Mouse (Mus musculus) MEL (cell line): ENCODE data around the gene Eif4b. TPM values are rescaled to one million over a fixed set of nuclear protein-coding genes. Genes with fewer than 3 reads are reported as not detected.

Experiments used
- DNase-seq: peaks from one replicate; pipeline ENCODE4 v3.0.0; 2011; ENCODE audit warnings: low read depth, low spot score
- H3K27ac ChIP-seq: 2 replicates; pipeline ENCODE4 v1.5.1; 2012; ENCODE audit warnings: low read depth, mild to moderate bottlenecking, control low read depth, low read length, moderate library complexity; ENCODE audit not compliant: control insufficient read depth
- H3K27me3 ChIP-seq, 2 experiments: fragments of 150-350 bp in 1 of 2; sonication (generic) in 1 of 2; 2 replicates each; pipeline ENCODE4 v1.6.1; 2012; ENCODE audit warnings: low read length in 2 of 2, mild to moderate bottlenecking in 2 of 2, improper control_type of control experiment in 1 of 2, moderate library complexity in 1 of 2; ENCODE audit not compliant: insufficient read depth in 2 of 2, control insufficient read depth in 1 of 2
- H3K36me3 ChIP-seq, 2 experiments: 2 replicates each; pipeline ENCODE4 v1.6.1; 2012 to 2014; ENCODE audit warnings: low read length in 2 of 2, improper control_type of control experiment in 1 of 2, inconsistent platforms in 1 of 2, mild to moderate bottlenecking in 1 of 2; ENCODE audit not compliant: insufficient read depth in 2 of 2, control insufficient read depth in 1 of 2
- H3K4me1 ChIP-seq, 2 experiments: fragments of 150-350 bp in 1 of 2; sonication (generic) in 1 of 2; 2 replicates each; pipeline ENCODE4 v1.6.1; 2012; ENCODE audit warnings: low read length in 2 of 2, improper control_type of control experiment in 1 of 2, mild to moderate bottlenecking in 1 of 2; ENCODE audit not compliant: insufficient read depth in 2 of 2, control insufficient read depth in 1 of 2
- H3K4me3 ChIP-seq, 2 experiments: fragments of 150-350 bp in 1 of 2; sonication (generic) in 1 of 2; 2 replicates each; pipeline ENCODE4 v1.5.1; 2012; ENCODE audit warnings: low read depth in 2 of 2, low read length in 2 of 2, mild to moderate bottlenecking in 2 of 2, moderate library complexity in 2 of 2, control low read depth in 1 of 2, improper control_type of control experiment in 1 of 2; ENCODE audit not compliant: control insufficient read depth in 1 of 2, insufficient read depth in 1 of 2
- H3K79me2 ChIP-seq: 2 replicates; pipeline ENCODE4 v1.6.1; 2012; ENCODE audit warnings: mild to moderate bottlenecking, low read length, moderate library complexity; ENCODE audit not compliant: control insufficient read depth, poor library complexity, insufficient read depth
- H3K9ac ChIP-seq: 2 replicates; pipeline ENCODE4 v1.6.1; 2012; ENCODE audit warnings: low read depth, mild to moderate bottlenecking, control low read depth, low read length, moderate library complexity; ENCODE audit not compliant: control insufficient read depth, poor library complexity, severe bottlenecking
- H3K9me3 ChIP-seq: fragments of 150-350 bp; sonication (generic); replicated peaks from 2 replicates; pipeline ENCODE4 v1.6.1; 2012; ENCODE audit warnings: mild to moderate bottlenecking, low read length, improper control_type of control experiment, moderate library complexity; ENCODE audit not compliant: insufficient read depth
- BHLHE40 ChIP-seq: IDR thresholded peaks from 2 replicates; pipeline ENCODE4 v1.6.1; 2012; ENCODE audit warnings: low read depth, mild to moderate bottlenecking, inconsistent platforms, low read length, improper control_type of control experiment, borderline replicate concordance
- CHD1 ChIP-seq: IDR thresholded peaks from 2 replicates; pipeline ENCODE4 v1.6.1; 2012; ENCODE audit warnings: low read depth, mild to moderate bottlenecking, inconsistent platforms, low read length, improper control_type of control experiment
- CHD2 ChIP-seq: IDR thresholded peaks from 2 replicates; pipeline ENCODE4 v1.6.1; 2011; ENCODE audit warnings: low read length, improper control_type of control experiment
- CTCF ChIP-seq, 3 experiments: IDR thresholded peaks in 2 of 3; conservative IDR thresholded peaks in 1 of 3; 2 replicates each; pipeline ENCODE4 v1.5.1; 2011 to 2012; ENCODE audit warnings: low read length in 3 of 3, low read depth in 2 of 3, mild to moderate bottlenecking in 2 of 3, improper control_type of control experiment in 1 of 3, inconsistent platforms in 1 of 3, mixed read lengths in 1 of 3, moderate library complexity in 1 of 3; ENCODE audit not compliant: control insufficient read depth in 1 of 3, insufficient read depth in 1 of 3, poor library complexity in 1 of 3, severe bottlenecking in 1 of 3
- E2F4 ChIP-seq: IDR thresholded peaks from 2 replicates; pipeline ENCODE4 v1.6.1; 2011; ENCODE audit warnings: low read depth, low read length, improper control_type of control experiment, borderline replicate concordance
- ELF1 ChIP-seq: IDR thresholded peaks from 2 replicates; pipeline ENCODE4 v1.6.1; 2014; ENCODE audit warnings: low read depth, mild to moderate bottlenecking, inconsistent platforms, low read length, improper control_type of control experiment, moderate library complexity
- EP300 ChIP-seq, 2 experiments: IDR thresholded peaks; 2 replicates each; pipeline ENCODE4 v1.6.1; 2011; ENCODE audit warnings: improper control_type of control experiment in 2 of 2, low read length in 2 of 2, low read depth in 1 of 2, mild to moderate bottlenecking in 1 of 2
- HCFC1 ChIP-seq: IDR thresholded peaks from 2 replicates; pipeline ENCODE4 v1.6.1; 2012; ENCODE audit warnings: low read depth, mild to moderate bottlenecking, inconsistent platforms, low read length, improper control_type of control experiment, moderate library complexity
- MAFK ChIP-seq: IDR thresholded peaks from 2 replicates; pipeline ENCODE4 v1.6.1; 2011; ENCODE audit warnings: low read depth, mild to moderate bottlenecking, low read length, improper control_type of control experiment, borderline replicate concordance
- MAZ ChIP-seq: IDR thresholded peaks from 2 replicates; pipeline ENCODE4 v1.6.1; 2012; ENCODE audit warnings: low read depth, mild to moderate bottlenecking, inconsistent platforms, low read length, improper control_type of control experiment
- MXI1 ChIP-seq: IDR thresholded peaks from 2 replicates; pipeline ENCODE4 v1.6.1; 2011; ENCODE audit warnings: mild to moderate bottlenecking, low read depth, low read length, improper control_type of control experiment
- MYC ChIP-seq: IDR thresholded peaks from 2 replicates; pipeline ENCODE4 v1.6.1; 2011; ENCODE audit warnings: low read depth, mild to moderate bottlenecking, low read length, improper control_type of control experiment, moderate library complexity
- NRF1 ChIP-seq: IDR thresholded peaks from 2 replicates; pipeline ENCODE4 v1.6.1; 2014; ENCODE audit warnings: low read depth, mild to moderate bottlenecking, inconsistent platforms, low read length, improper control_type of control experiment, moderate library complexity; ENCODE audit not compliant: poor library complexity, insufficient read depth, severe bottlenecking
- POLR2A ChIP-seq, 2 experiments: IDR thresholded peaks; 2 replicates each; pipeline ENCODE4 v1.6.1; 2011 to 2012; ENCODE audit warnings: low read length in 2 of 2, mild to moderate bottlenecking in 2 of 2, control low read depth in 1 of 2, improper control_type of control experiment in 1 of 2, low read depth in 1 of 2, moderate library complexity in 1 of 2; ENCODE audit not compliant: control insufficient read depth in 1 of 2, insufficient read depth in 1 of 2, poor library complexity in 1 of 2
- POLR2AphosphoS2 ChIP-seq: IDR thresholded peaks from 2 replicates; pipeline ENCODE4 v1.6.1; 2011; ENCODE audit warnings: low read length, improper control_type of control experiment
- POLR2AphosphoS5 ChIP-seq: IDR thresholded peaks from 2 replicates; pipeline ENCODE4 v1.6.1; 2012; ENCODE audit warnings: low read depth, borderline replicate concordance, mild to moderate bottlenecking, inconsistent platforms, low read length, moderate library complexity, mixed read lengths
- RAD21 ChIP-seq: IDR thresholded peaks from 2 replicates; pipeline ENCODE4 v1.6.1; 2011; ENCODE audit warnings: mild to moderate bottlenecking, low read depth, low read length, improper control_type of control experiment
- SIN3A ChIP-seq: IDR thresholded peaks from 2 replicates; pipeline ENCODE4 v1.6.1; 2012; ENCODE audit warnings: low read length, improper control_type of control experiment, inconsistent platforms
- SMC3 ChIP-seq: IDR thresholded peaks from 2 replicates; pipeline ENCODE4 v1.6.1; 2011; ENCODE audit warnings: low read depth, low read length, improper control_type of control experiment
- TCF12 ChIP-seq: IDR thresholded peaks from 2 replicates; pipeline ENCODE4 v1.6.1; 2014; ENCODE audit warnings: low read depth, mild to moderate bottlenecking, inconsistent platforms, low read length, improper control_type of control experiment, moderate library complexity
- ZC3H11A ChIP-seq: IDR thresholded peaks from 2 replicates; pipeline ENCODE4 v1.6.1; 2012; ENCODE audit warnings: low read depth, mild to moderate bottlenecking, inconsistent platforms, low read length, improper control_type of control experiment
- polyA plus RNA-seq, 2 experiments: library from polyadenylated mRNA; stranded (reverse) in 1 of 2; unstranded in 1 of 2; fragments of >175 nt in 1 of 2; fragments of >200 nt in 1 of 2; gene quantifications; 2 replicates each; pipeline versions ENCODE4 v1.2.1 to v1.2.4; 2012; ENCODE audit warnings: low replicate concordance in 2 of 2, low read depth in 1 of 2; ENCODE audit not compliant: insufficient read length in 2 of 2, insufficient read depth in 1 of 2, missing spikeins in 1 of 2
- total RNA-seq: library from RNA; depleted of rRNA; stranded (reverse); fragments of 300-350 nt; gene quantifications from 2 replicates; pipeline ENCODE4 v1.2.3, GENCODE M21; 2012

The Eif4b gene
- total and polyA plus RNA-seq, 3 experiments: 464 to 790 (median 561) TPM

GRCm38 (mm10) chr15:102107689-102108573 lies 34.4 kb downstream of the Eif4b start (continued):
- TF ChIP-seq E2F4 (no peak), CHD2 (no peak), EP300 (IDR thresholded peaks at IDR 0.05; ENCODE audit: low read depth in 1 of 2, low read length in 2 of 2) (peak in 1 of 2 experiments; percentile 23; a peak in 1 of 4 replicates), BHLHE40 (no peak; the same call in 1 of the 2 replicates), RAD21 (peak; percentile 68)
- TF ChIP-seq, all 39 proteins: peak for 16

- Histone ChIP-seq H3K36me3 (peaks cover 0 to 5% of the 10 kb centered on the region in 2 experiments; a peak in 2 of 4 replicates), H3K4me1 (peaks cover 18 to 19% of the 10 kb centered on the region in 2 experiments), H3K27me3 (no peaks in the 10 kb centered on the region)
Observed at GRCm38 (mm10) chr15:102108651-102109525, 35.3 kb downstream of the Eif4b start.

More at GRCm38 (mm10) chr15:102108651-102109525, 35.3 kb downstream of the Eif4b start:
- Histone ChIP-seq H3K4me3 (no peak overlapping the region; a peak in 1 of 4 replicates), H3K79me2 (no peaks in the 10 kb centered on the region), H3K9me3 (no peaks in the 10 kb centered on the region), H3K9ac (no peak overlapping the region), H3K27ac (no peak overlapping the region)
- DNase-seq: peak; percentile 95
- TF ChIP-seq MAFK (no peak), SIN3A (peak; percentile 51), HCFC1 (0 out of 2 replicates have a peak, but pooled peaks have one; percentile 30), SMC3 (peak; percentile 64), NRF1 (no peak), POLR2AphosphoS2 (no peak), MAZ (peak; percentile 81), CTCF (IDR thresholded peaks at IDR 0.05 in 2 of 3, conservative IDR thresholded peaks at IDR 0.05 in 1 of 3; ENCODE audit: control insufficient read depth in 1 of 3, insufficient read depth in 1 of 3, low read depth in 2 of 3, low read length in 3 of 3, poor library complexity in 1 of 3, severe bottlenecking in 1 of 3) (peak in 2 of 3 experiments; percentile 96; a peak in 5 of 6 replicates), CHD1 (no peak), POLR2AphosphoS5 (no peak), ELF1 (0 out of 2 replicates have a peak, but pooled peaks have one; percentile 9), BHLHE40 (no peak), MYC (0 out of 2 replicates have a peak, but pooled peaks have one; percentile 37), MXI1 (peak; percentile 45; the same call in 1 of the 2 replicates), POLR2A (IDR thresholded peaks at IDR 0.05; ENCODE audit: control insufficient read depth in 1 of 2, insufficient read depth in 1 of 2, low read depth in 1 of 2, low read length in 2 of 2, poor library complexity in 1 of 2) (no peak), TCF12 (peak; percentile 28; the same call in 1 of the 2 replicates), ZC3H11A (peak; percentile 23; the same call in 1 of the 2 replicates), RAD21 (peak; percentile 78)
